Mouse (Mus musculus): ENCODE results near the gene Igfbp6.
A peak's percentile ranks its signal among the peaks of the same experiment; 100 is the strongest.

The Igfbp6 gene

GRCm38 (mm10) chr15:102178279-102178678 lies 34.1 kb downstream of the Igfbp6 start:
- peak; percentile 83 for DNase-seq

- DNase-seq, result no peak
Measured at GRCm38 (mm10) chr15:102179106-102179505, 34.9 kb downstream of the Igfbp6 start.

- DNase-seq, result peak; percentile 34
Measured at GRCm38 (mm10) chr15:102179924-102180323, 35.8 kb downstream of the Igfbp6 start.

- DNase-seq, result peak; percentile 91
Measured at GRCm38 (mm10) chr15:102183076-102183475, 38.9 kb downstream of the Igfbp6 start.

- DNase-seq, result peak; percentile 26
Measured at GRCm38 (mm10) chr15:102186239-102186638, 42.1 kb downstream of the Igfbp6 start.

GRCm38 (mm10) chr15:102188096-102188495 lies 43.9 kb downstream of the Igfbp6 start:
- peak; percentile 27 for DNase-seq

GRCm38 (mm10) chr15:102188883-102189282 lies 44.7 kb downstream of the Igfbp6 start:
- peak; percentile 77 for DNase-seq

GRCm38 (mm10) chr15:102191699-102192098 lies 47.5 kb downstream of the Igfbp6 start:
- DNase-seq, result no peak

GRCm38 (mm10) chr15:102192271-102192812 lies 48.2 kb downstream of the Igfbp6 start:
- DNase-seq, result no peak

- no peak for DNase-seq
Measured at GRCm38 (mm10) chr15:102192820-102193386, 48.7 kb downstream of the Igfbp6 start.

GRCm38 (mm10) chr15:102193652-102194051 lies 49.5 kb downstream of the Igfbp6 start:
- DNase-seq, result no peak

GRCm38 (mm10) chr15:102194439-102194838 lies 50.3 kb downstream of the Igfbp6 start:
- no peak for DNase-seq

- DNase-seq, result no peak
Measured at GRCm38 (mm10) chr15:102195373-102195772, 51.2 kb downstream of the Igfbp6 start.

GRCm38 (mm10) chr15:102198841-102199240 lies 54.7 kb downstream of the Igfbp6 start:
- peak; percentile 26 for DNase-seq

All from kidney, adult 11 months (tissue).